Mouse (Mus musculus) frontal cortex, postnatal 10 days (tissue): ENCODE measurements around the gene Cacna1d.

ENCODE experiments used
- DNase-seq, 2 experiments: peaks; one replicate each; pipeline ENCODE4 v3.0.0; 2022; ENCODE audit warnings: low spot score in 2 of 2, mixed read lengths in 1 of 2

Cacna1d gene

DNA sequence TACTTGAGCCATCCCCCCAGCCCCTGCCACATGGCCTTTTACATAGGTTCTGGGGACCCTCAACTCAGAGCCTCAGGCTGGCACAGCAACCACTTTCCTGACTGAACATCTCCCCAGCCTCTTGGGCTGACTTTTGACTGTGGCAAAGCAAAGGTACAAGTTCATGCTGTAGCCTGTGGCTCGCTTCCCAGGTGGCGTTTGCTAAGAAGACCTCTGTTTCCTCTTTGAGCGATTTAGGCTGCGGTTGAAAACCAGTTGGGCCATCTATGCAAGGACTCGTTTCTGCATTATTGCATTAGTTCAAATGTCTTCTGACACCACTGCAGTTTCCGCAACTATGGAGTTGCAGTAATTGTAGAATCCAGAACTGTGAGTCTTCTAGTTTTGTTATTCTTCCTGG is 468.8 kb downstream of the Cacna1d start:
- no peak for DNase-seq

- DNase-seq = no peak
These were observed 471.3 kb downstream of the Cacna1d start for GRCm38 (mm10) chr14:30019792-30020575.

GRCm38 (mm10) chr14:30019375-30019774 is 471.9 kb downstream of the Cacna1d start:
- DNase-seq = no peak

- DNase-seq = no peak
These were observed 472.4 kb downstream of the Cacna1d start for GRCm38 (mm10) chr14:30018846-30019245.

GRCm38 (mm10) chr14:30018463-30018801 is 472.8 kb downstream of the Cacna1d start:
- no peak for DNase-seq

DNA sequence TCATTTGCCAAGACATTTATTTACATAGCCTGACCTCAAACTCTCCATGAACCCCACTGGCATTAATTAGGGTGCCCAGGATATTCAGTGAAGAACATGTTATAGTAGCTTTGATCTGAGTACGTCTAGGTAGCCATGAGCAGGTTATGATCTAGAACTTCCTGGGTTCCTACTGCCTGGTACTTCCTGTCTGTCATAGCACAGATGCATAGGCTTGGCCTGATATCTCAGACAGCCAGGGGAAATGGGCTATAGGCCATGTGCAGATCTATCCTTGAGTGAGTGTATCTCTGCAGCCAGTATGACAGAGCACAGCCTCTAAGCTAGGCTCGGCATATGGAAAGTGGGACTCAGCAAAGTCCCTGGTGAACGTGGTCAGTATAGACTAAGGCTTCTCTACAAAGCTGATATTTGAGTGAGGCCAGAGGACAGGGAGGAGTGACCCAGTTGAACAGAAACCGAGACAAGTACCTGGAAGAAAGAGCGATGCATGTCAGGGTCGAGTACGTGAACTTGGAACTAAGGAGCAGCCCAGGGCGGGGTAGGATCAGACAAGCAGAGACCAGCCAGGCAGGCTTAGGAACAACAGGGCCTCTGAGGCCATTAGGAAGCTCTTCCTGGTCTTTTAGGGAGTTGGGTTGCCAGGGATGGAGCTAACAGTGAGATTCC is 473.3 kb downstream of the Cacna1d start:
- DNase-seq = no peak

DNA sequence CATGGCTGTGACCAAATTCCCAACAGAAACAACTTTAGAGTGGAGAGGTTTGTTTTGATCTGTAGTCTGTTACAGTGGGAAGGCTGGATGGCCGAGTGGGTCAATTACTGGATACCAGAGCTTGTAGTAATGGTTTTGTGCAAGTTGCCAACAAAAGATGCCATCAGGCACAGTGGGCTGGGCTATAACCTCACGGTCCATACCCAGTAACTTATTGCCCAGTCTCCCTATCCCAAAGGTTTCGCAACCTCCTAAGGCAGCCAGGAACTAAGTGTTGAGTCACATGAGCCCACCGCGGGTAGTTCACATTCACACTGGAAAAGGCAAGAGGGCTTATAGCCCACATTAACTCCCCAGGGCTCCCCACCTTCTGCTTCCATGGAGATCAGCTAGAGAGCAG is 474.6 kb downstream of the Cacna1d start:
- no peak for DNase-seq

- DNase-seq = no peak
These were observed 476.2 kb downstream of the Cacna1d start for GRCm38 (mm10) chr14:30015008-30015407.

DNA sequence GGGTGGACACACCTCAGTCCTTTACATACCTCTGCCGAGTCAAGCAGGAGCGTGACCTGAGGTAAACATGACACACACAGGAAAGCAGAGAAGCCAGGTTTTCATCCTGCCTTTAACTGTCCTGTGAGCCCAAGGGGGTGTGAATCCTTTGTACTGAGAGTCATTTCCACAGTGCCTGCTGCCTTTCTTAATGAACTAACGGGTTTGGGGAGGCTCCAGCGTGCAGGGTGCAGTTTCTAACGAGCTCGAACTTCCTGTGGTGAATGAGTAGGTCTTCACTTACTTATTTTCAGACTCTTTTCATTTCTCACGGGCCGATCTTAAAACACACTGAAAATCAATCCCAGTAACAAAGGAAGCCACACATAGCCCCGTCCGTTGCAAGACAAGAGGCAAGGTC is 476.8 kb downstream of the Cacna1d start:
- DNase-seq = no peak

DNA sequence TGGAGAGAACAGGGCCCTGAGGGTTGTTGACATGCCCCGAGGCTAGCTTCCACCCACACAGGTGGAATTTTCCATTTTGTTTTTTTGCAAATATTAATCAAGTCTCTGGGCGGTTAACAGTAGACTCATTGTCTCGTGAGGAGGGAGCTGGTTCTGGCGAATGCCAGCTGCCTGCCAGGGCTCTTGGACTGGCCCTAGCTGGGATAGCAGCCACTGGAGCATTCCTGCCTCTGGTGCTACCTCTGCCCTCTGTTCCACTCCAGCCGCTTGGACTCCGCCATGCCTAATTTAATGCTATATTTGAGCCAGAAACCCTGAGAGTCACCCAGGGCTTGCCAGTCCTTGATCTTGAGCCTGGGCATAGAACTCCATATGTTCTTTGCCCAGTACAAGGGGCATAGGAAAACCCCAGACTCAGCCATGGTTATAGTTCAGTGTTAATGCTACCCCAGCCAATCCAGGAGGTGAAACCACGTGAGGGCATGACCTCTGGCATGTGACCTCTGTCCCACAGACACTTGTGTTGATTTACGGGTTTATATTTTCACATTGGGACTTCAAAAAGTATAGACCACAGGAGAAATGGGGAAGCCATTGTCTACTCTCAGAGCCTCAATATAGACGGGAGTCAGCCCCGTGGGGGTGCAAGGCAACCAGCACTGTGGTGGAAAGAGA is 479.2 kb downstream of the Cacna1d start:
- DNase-seq = no peak

DNA sequence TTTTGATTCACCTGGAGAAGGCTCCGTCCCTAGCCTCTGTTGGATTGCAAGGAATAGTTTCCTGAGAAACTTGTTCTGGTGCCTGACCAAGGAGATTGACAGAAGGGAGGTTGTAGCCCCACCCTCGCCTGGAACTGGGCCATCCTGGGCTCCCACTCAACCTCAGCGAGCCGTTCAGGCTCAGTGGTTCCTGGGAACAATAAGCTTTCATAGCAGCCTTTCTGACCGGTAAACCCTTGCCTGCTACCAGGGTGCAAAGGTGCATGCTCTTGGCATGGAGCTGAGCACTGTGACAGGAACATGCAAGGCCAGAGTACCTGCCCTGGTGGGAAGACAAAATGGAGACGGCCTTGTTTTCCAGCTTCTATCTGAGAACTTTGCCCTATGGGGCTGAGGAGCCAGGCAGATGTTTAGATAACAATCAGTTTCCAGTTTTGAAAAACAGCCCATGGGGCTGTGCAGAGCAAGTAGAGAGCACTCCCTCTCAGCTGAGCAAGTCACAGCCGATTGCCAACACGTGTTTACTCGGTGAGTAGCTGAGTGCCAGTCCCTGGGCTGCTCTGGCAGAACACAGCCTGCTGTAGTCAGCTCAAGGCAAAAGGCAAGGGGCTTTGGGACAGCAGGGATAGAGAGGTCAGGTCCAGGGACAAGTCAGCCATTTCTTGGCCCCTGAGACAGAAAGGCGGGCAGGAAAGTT is 481.2 kb downstream of the Cacna1d start:
- DNase-seq = no peak

DNA sequence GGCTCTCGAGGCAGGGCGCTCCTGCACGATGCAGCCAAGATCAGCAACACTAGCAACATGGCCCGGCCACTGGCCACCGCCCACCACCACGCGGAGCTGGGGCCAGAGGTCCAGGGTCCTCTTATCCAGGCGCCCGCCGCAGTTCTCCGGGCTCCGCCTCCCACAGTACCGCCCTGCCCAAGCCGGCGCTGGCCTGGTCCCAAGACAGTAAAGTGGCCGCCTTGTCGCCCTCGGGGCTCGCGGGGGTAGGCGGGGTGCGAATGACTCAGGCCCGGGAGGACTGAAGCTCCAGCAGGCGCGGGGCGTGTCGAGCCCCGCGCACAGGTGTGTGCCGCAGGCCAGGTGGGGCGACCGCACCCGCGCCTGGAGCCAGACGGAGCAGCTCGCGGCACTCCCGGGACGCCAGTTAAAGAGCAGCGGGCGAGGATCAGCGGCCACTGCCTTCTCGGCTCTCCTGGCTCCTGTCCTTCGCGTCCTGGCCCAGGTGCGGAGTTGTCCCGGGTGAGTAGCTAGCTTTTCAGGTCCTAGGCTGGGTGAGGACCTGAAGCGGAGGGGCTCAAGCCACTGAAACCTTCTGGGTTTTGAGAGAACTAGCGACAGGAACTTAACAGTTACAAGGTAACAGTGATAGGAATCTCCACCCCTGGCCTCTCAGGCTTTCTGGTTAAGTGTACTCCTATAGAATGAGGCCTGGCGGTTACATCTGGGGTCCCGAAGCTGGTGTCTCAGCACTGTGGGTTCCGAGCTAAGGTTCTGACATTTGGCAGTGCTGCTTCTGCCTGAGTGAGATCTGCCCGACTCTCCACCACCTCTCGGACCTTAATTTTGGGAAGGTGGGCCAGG is 482.3 kb downstream of the Cacna1d start, which contains the start of the genes Il17rb and Chdh:
TSS of gene Il17rb (minus strand) at position 164 of the 843 bp plus-strand sequence.
TSS of gene Chdh (plus strand) at position 291 of the 843 bp plus-strand sequence.
- no peak for DNase-seq

DNA sequence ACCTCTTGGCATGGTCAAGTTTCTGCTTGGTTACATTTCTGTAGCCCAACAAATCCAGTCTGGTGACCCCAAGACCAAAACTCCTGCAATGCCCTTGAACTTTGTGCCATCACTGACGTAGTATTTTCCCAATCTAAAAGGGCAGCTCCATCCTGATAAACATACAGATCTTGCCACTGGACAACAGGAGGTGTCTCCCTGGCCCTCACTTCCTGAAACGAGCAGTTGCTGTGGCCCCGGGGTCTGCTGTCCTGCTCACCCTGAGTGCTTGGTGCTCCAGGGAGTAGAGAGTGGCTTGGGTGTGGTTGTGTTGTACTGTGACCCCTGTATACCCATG is 491.8 kb downstream of the Cacna1d start:
- no peak for DNase-seq

- DNase-seq = no peak
These were observed 492.3 kb downstream of the Cacna1d start for GRCm38 (mm10) chr14:29998747-29999474.

DNA sequence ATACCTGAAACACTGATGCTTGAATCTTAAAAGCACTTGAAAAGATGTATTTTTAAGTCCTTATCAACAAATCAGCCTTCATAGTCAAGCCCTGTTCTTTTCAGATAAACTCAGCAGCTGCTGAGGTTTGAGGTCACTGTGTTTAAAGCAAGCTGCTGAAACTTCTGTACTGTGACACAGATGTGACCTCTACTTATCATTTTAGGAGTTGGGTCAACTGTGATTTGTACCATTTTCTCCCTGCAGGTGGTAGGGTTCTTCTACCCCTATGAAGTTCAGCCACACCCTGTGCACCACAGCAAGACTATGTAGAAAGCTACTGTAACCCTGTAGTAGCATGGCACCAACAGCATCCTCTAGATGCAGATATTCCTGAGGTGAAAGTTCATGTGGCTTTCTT is 493.9 kb downstream of the Cacna1d start:
- DNase-seq = no peak

- no peak for DNase-seq
These were observed 495.1 kb downstream of the Cacna1d start for GRCm38 (mm10) chr14:29996000-29996751.

DNA sequence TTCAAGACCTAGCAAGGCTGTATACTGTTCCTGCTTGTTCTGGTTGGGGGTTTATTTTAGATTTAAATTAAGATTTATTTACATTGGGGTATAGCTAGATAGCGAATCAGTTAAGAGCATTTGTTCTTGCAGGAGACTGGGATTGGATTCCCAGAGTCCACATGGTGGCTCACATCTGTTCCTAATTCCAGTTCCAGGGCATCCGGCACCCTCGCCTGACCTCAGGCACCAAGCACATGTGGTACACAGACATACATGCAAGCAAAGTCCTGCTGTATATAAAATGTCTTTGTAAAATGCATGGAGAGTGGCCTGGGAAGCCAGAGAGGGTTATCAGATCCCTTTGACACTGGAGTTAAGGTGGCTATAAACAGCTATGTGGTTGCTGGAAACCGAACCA is 496.3 kb downstream of the Cacna1d start:
- DNase-seq = no peak
